Mouse (Mus musculus): ENCODE data around the gene Cbx2. TPM values are rescaled to one million over a fixed set of nuclear protein-coding genes. Genes with fewer than 3 reads are reported as not detected.
A peak's percentile ranks its signal among the peaks of the same experiment; 100 is the strongest.

Cbx2 gene
- polyA plus RNA-seq, 1 experiment from 2014 or later, result 47.6 TPM

GRCm38 (mm10) chr11:119055571-119056131 lies 32.9 kb downstream of the Cbx2 start:
- Histone ChIP-seq H3K9ac (peak overlapping the region; percentile 94; the same call in 1 of the 2 replicates), H3K27me3 (replicated peaks) (peaks cover 79% of the 10 kb centered on the region), H3K4me3 (peak overlapping the region; percentile 57), H3K4me1 (peaks cover 60% of the 10 kb centered on the region), H3K9me3 (no peaks in the 10 kb centered on the region), H3K4me2 (replicated peaks) (peak overlapping the region; percentile 84), H3K27ac (no peak overlapping the region), H3K36me3 (no peaks in the 10 kb centered on the region)
- no peak for ATAC-seq (ENCODE audit: low FRiP score, low read depth)
- WGBS, result 1% methylated on average over 32 of the region's 32 CpGs

- peak overlapping the region; percentile 57 for H3K4me3 ChIP-seq
- WGBS, result 1% methylated on average over 65 of the region's 65 CpGs
- H3K4me1 ChIP-seq, result peaks cover 60% of the 10 kb centered on the region
- H3K36me3 ChIP-seq, result no peaks in the 10 kb centered on the region
- peak overlapping the region; percentile 94 for H3K9ac ChIP-seq
- H3K27ac ChIP-seq, result 0 out of 2 replicates have a peak overlapping the region, but pooled peaks have one; percentile 46
- no peak for ATAC-seq (ENCODE audit: low FRiP score, low read depth)
- H3K9me3 ChIP-seq, result no peaks in the 10 kb centered on the region
- H3K4me2 ChIP-seq (replicated peaks), result peak overlapping the region; percentile 84
- H3K27me3 ChIP-seq (replicated peaks), result peaks cover 79% of the 10 kb centered on the region
These were observed 33.8 kb downstream of the Cbx2 start for GRCm38 (mm10) chr11:119056301-119057211.

GRCm38 (mm10) chr11:119057291-119057690 lies 34.5 kb downstream of the Cbx2 start:
- H3K27me3 ChIP-seq (replicated peaks), result peaks cover 79% of the 10 kb centered on the region
- H3K9me3 ChIP-seq, result no peaks in the 10 kb centered on the region
- peak overlapping the region; percentile 57 for H3K4me3 ChIP-seq
- WGBS, result 1% methylated on average over 9 of the region's 9 CpGs
- no peaks in the 10 kb centered on the region for H3K36me3 ChIP-seq
- H3K4me2 ChIP-seq (replicated peaks), result peak overlapping the region; percentile 84
- no peak overlapping the region for H3K27ac ChIP-seq
- no peak for ATAC-seq (ENCODE audit: low FRiP score, low read depth)
- H3K9ac ChIP-seq, result peak overlapping the region; percentile 94
- H3K4me1 ChIP-seq, result peaks cover 56% of the 10 kb centered on the region

- Histone ChIP-seq H3K4me3 (peak overlapping the region; percentile 5), H3K36me3 (no peaks in the 10 kb centered on the region), H3K4me1 (peaks cover 47% of the 10 kb centered on the region), H3K4me2 (replicated peaks) (peak overlapping the region; percentile 84), H3K9ac (0 out of 2 replicates have a peak overlapping the region, but pooled peaks have one; percentile 3), H3K27ac (no peak overlapping the region), H3K9me3 (no peaks in the 10 kb centered on the region), H3K27me3 (replicated peaks) (peaks cover 83% of the 10 kb centered on the region)
- ATAC-seq (ENCODE audit: low FRiP score, low read depth), result no peak
- WGBS, result 2% methylated on average over 58 of the region's 58 CpGs
These were observed 35.6 kb downstream of the Cbx2 start for GRCm38 (mm10) chr11:119058041-119058995.

- H3K4me2 ChIP-seq (replicated peaks), result no peak overlapping the region
- H3K4me3 ChIP-seq, result no peak overlapping the region
- H3K36me3 ChIP-seq, result no peaks in the 10 kb centered on the region
- WGBS, result under 1% methylated on average over 3 of the region's 3 CpGs
- no peak overlapping the region for H3K9ac ChIP-seq
- H3K27me3 ChIP-seq (replicated peaks), result peaks cover 84% of the 10 kb centered on the region
- peaks cover 37% of the 10 kb centered on the region for H3K4me1 ChIP-seq
- no peaks in the 10 kb centered on the region for H3K9me3 ChIP-seq
- H3K27ac ChIP-seq, result no peak overlapping the region
- no peak for ATAC-seq (ENCODE audit: low FRiP score, low read depth)
These were observed 36.5 kb downstream of the Cbx2 start for GRCm38 (mm10) chr11:119059256-119059655.

GRCm38 (mm10) chr11:119066841-119067240 lies 44.1 kb downstream of the Cbx2 start:
- H3K4me1 ChIP-seq, result no peaks in the 10 kb centered on the region
- no peak overlapping the region for H3K9ac ChIP-seq
- no peaks in the 10 kb centered on the region for H3K36me3 ChIP-seq
- H3K4me2 ChIP-seq (replicated peaks), result no peak overlapping the region
- H3K4me3 ChIP-seq, result no peak overlapping the region
- no peak overlapping the region for H3K27ac ChIP-seq
- peaks cover 31% of the 10 kb centered on the region; the same call in 1 of the 2 replicates for H3K27me3 ChIP-seq (replicated peaks)
- ATAC-seq (ENCODE audit: low FRiP score, low read depth), result no peak
- WGBS, result 79% methylated on average over 8 of the region's 8 CpGs
- H3K9me3 ChIP-seq, result 0 out of 2 replicates have a peak, but pooled peaks cover 4% of the 10 kb centered on the region

- Histone ChIP-seq H3K9me3 (0 out of 2 replicates have a peak, but pooled peaks cover 4% of the 10 kb centered on the region), H3K27me3 (replicated peaks) (peaks cover 28% of the 10 kb centered on the region), H3K4me1 (no peaks in the 10 kb centered on the region), H3K27ac (no peak overlapping the region), H3K9ac (no peak overlapping the region), H3K4me2 (replicated peaks) (no peak overlapping the region), H3K4me3 (no peak overlapping the region), H3K36me3 (no peaks in the 10 kb centered on the region)
- 88% methylated on average over 7 of the region's 7 CpGs for WGBS
- no peak for ATAC-seq (ENCODE audit: low FRiP score, low read depth)
These were observed 49.5 kb downstream of the Cbx2 start for GRCm38 (mm10) chr11:119072239-119072638.

- ATAC-seq (ENCODE audit: low FRiP score, low read depth), result no peak
These were observed 50.2 kb downstream of the Cbx2 start for GRCm38 (mm10) chr11:119072986-119073385.

GRCm38 (mm10) chr11:119073876-119074433 lies 51.2 kb downstream of the Cbx2 start:
- no peak overlapping the region for H3K4me2 ChIP-seq (replicated peaks)
- H3K27me3 ChIP-seq (replicated peaks), result peaks cover 37% of the 10 kb centered on the region
- H3K27ac ChIP-seq, result no peak overlapping the region
- 0 out of 2 replicates have a peak, but pooled peaks cover 4% of the 10 kb centered on the region for H3K9me3 ChIP-seq
- 71% methylated on average over 6 of the region's 6 CpGs for WGBS
- no peaks in the 10 kb centered on the region for H3K36me3 ChIP-seq
- H3K4me1 ChIP-seq, result peaks cover 13% of the 10 kb centered on the region
- ATAC-seq (ENCODE audit: low FRiP score, low read depth), result no peak
- no peak overlapping the region for H3K4me3 ChIP-seq
- H3K9ac ChIP-seq, result no peak overlapping the region

More at GRCm38 (mm10) chr11:119072986-119073385, 50.2 kb downstream of the Cbx2 start:
- Histone ChIP-seq H3K4me3 (no peak overlapping the region), H3K9ac (no peak overlapping the region), H3K4me1 (peaks cover 3% of the 10 kb centered on the region), H3K4me2 (replicated peaks) (no peak overlapping the region), H3K27me3 (replicated peaks) (peaks cover 31% of the 10 kb centered on the region), H3K9me3 (0 out of 2 replicates have a peak, but pooled peaks cover 4% of the 10 kb centered on the region), H3K36me3 (no peaks in the 10 kb centered on the region), H3K27ac (no peak overlapping the region)
- WGBS, result 59% methylated on average over 6 of the region's 6 CpGs

GRCm38 (mm10) chr11:119075805-119076204 lies 53.0 kb downstream of the Cbx2 start:
- Histone ChIP-seq H3K36me3 (peaks cover 4% of the 10 kb centered on the region; the same call in 1 of the 2 replicates), H3K4me1 (peaks cover 27% of the 10 kb centered on the region), H3K27me3 (replicated peaks) (peaks cover 54% of the 10 kb centered on the region), H3K4me3 (no peak overlapping the region), H3K27ac (no peak overlapping the region), H3K9ac (no peak overlapping the region), H3K9me3 (no peaks in the 10 kb centered on the region), H3K4me2 (replicated peaks) (no peak overlapping the region)
- ATAC-seq (ENCODE audit: low FRiP score, low read depth), result no peak
- WGBS, result 84% methylated on average over 5 of the region's 5 CpGs

GRCm38 (mm10) chr11:119077755-119078154 lies 55.0 kb downstream of the Cbx2 start:
- 74% methylated on average over 4 of the region's 4 CpGs for WGBS
- ATAC-seq (ENCODE audit: low FRiP score, low read depth), result no peak
- peaks cover 60% of the 10 kb centered on the region for H3K27me3 ChIP-seq (replicated peaks)
- no peak overlapping the region for H3K9ac ChIP-seq
- H3K4me1 ChIP-seq, result peaks cover 40% of the 10 kb centered on the region
- no peaks in the 10 kb centered on the region for H3K9me3 ChIP-seq
- H3K4me3 ChIP-seq, result no peak overlapping the region
- peak overlapping the region; percentile 46 for H3K4me2 ChIP-seq (replicated peaks)
- H3K27ac ChIP-seq, result no peak overlapping the region
- peaks cover 11% of the 10 kb centered on the region for H3K36me3 ChIP-seq
